Mouse (Mus musculus): ENCODE data around the gene Myocos.
A peak's percentile ranks its signal among the peaks of the same experiment; 100 is the strongest.
"Not testable (repeated sequence)": the region's sequence is repeated elsewhere in the genome, so short reads cannot be mapped to it uniquely, and the experiment has no call there.

The Myocos gene

GRCm38 (mm10) chr1:162658119-162658518 is at the start of gene Myocos:
Myocos (minus strand) TSS chr1:162658219.
- DNase-seq (ENCODE audit: low read depth), result no peak

GRCm38 (mm10) chr1:162700389-162701066 is 42.5 kb upstream of the Myocos start:
- no peak for DNase-seq (ENCODE audit: low read depth)

GRCm38 (mm10) chr1:162697866-162698265 is 39.8 kb upstream of the Myocos start:
- DNase-seq (ENCODE audit: low read depth), result no peak

DNA sequence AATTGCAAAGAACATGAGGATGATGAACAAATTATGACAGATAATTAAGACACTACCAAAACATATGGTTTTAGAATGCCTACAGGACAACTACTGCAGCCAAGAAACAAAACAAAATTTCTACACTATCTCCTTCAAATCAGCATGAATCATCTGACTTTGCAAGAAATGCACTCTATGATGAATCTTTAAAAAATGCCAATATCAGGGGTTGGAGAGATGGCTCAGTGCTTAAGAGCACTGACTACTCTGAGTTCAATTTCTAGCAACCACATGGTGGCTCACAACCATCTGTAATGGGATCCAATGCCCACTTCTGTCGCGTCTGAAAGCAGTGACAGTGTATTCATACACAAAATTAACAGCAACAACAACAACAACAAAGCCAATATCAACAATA is 35.7 kb upstream of the Myocos start:
- no peak for DNase-seq (ENCODE audit: low read depth)

DNA sequence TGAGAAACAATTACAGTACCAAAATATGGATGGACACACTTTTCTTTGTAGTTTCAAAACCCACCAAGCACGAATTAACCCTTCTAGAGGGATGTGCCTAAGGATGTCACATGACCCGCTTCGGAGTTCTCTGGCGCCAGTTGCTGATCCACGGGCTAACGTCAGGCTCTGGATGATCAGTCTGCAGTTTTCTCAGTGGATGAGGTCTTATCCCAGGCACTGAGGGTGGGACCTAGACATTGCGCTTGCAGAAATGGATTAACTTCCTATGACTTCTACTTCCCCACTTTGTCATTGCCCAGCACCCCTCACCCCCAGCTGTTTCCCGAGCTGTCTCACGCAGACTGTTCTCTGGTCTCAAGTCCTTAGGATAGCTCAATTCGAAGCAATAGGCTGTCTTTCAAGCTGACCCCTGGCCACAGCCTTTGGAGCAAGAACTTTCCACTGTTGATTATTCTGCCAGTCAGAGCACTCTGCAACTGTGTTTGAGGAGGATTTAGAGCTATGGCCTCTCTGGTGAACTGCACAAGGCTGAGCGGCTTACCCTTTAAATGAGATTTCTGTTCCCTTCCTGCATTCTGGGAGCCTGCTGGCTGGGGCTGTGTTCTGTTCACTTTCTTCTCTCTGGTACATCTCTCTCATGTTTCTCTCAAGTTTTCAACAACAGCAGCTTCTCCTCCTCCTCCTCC is 7.6 kb upstream of the Myocos start:
- no peak for DNase-seq (ENCODE audit: low read depth)

DNA sequence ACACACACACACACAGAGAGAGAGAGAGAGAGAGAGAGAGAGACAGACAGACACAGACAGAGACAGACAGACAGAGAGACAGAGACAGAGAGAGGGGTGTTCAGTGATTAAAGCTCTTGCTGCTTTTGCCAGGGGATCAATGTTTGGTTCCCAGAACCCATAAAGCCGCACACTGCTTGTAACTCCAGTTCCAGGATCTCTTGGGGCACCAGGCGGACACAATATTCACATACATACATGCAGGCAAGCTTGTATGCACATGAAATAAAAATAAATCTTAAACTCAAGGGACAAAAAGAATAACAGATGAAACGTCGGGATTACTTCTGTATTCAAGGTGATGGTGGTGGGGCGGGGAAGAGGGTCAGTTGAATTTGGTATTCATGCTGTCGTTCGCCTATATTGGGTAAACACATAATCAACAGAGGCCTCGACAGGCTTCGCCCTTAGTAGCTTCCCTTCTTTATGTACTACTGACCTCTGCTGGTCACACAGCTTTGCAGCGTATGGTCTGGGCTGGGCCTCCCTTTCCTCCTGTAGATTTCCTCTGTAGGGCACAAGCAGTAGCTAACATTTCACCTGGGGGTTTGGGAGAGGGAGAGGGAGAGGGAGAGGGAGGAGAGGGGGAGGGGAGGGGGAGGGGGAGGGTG is 6.9 kb upstream of the Myocos start:
- DNase-seq (ENCODE audit: low read depth), result peak; percentile 58

DNA sequence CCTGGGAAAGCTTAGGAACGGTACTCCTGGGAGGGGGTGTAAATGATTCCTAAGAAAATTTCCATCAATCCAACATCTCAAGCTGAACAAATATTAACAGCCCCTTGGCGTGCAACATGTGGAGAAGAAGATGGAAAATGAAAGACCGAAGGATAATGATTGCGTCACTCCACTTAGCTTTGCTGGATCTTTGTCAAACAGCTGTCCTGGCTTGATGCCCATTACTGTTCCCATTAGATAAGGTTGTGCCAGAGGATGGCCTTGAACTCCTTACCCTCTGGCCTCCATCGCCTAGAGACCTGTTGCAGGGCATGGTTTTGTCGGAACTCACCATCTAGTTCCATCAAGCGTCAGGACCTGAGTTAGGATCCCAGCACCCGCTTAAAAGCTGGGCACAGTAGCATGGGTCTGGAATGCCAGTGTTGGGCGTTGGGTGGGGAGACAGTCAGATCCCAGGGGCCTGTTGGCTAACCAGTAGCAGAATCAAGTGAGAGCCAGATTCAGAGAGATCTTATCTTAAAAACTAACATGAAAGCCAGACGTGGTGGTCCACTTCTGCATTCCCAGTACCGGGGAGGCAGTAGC is 2.3 kb upstream of the Myocos start:
- DNase-seq (ENCODE audit: low read depth), result no peak

GRCm38 (mm10) chr1:162648416-162648815 is 9.6 kb downstream of the Myocos start:
- DNase-seq (ENCODE audit: low read depth), result no peak

GRCm38 (mm10) chr1:162646083-162646686 is 11.8 kb downstream of the Myocos start:
- DNase-seq (ENCODE audit: low read depth), result no peak

GRCm38 (mm10) chr1:162643752-162644151 is 14.3 kb downstream of the Myocos start:
- peak; percentile 55 for DNase-seq (ENCODE audit: low read depth)

GRCm38 (mm10) chr1:162642591-162642990 is 15.4 kb downstream of the Myocos start:
- DNase-seq (ENCODE audit: low read depth), result no peak

DNA sequence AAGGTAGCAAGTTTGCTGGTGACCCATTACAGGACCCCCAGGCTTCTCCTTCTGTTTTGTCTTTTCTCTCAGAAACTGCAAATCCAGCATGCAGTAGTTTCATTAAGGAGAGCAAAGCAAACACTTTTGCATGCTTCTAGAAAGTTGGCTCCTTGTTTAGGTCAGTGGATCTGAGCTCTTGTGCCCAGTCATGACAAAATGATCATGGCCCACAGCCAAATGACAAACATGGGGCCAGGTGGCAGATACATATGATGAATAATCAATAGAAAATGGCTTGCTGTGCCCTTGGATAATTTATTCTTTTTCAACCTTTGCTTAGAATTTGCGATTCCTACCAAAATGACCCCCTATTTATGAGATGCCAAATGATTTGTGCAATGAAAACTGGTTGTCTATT is 18.2 kb downstream of the Myocos start:
- no peak for DNase-seq (ENCODE audit: low read depth)

DNA sequence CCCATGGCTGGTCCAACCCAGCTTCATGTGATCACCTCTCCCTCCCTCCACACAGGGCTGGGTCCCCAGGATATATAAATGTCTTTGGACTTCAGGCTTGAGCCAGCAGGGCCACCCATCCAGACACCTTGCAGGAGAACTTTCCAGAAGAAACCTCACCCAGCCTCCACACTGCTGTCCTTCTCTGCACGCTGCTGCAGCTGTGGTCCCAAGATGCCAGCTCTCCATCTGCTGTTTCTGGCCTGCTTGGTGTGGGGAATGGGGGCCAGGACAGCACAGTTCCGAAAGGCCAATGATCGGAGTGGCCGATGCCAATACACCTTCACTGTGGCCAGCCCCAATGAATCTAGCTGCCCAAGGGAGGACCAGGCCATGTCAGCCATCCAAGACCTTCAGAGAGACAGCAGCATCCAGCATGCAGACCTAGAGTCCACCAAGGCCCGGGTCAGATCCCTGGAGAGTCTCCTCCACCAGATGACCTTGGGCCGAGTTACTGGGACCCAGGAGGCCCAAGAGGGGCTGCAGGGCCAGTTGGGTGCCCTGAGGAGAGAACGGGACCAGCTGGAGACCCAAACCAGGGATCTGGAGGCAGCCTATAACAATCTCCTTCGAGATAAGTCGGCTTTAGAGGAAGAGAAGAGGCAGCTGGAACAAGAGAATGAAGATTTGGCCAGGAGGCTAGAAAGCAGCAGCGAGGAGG is 18.8 kb downstream of the Myocos start, which contains the start of gene Myoc:
Gene Myoc, plus strand, starts transcription at position 105 of the 700 bp plus-strand sequence.
- DNase-seq (ENCODE audit: low read depth), result no peak

- no peak for DNase-seq (ENCODE audit: low read depth)
Observed at GRCm38 (mm10) chr1:162638535-162638934, 19.5 kb downstream of the Myocos start.

- DNase-seq (ENCODE audit: low read depth), result no peak
Observed at GRCm38 (mm10) chr1:162636516-162636915, 21.5 kb downstream of the Myocos start.

DNA sequence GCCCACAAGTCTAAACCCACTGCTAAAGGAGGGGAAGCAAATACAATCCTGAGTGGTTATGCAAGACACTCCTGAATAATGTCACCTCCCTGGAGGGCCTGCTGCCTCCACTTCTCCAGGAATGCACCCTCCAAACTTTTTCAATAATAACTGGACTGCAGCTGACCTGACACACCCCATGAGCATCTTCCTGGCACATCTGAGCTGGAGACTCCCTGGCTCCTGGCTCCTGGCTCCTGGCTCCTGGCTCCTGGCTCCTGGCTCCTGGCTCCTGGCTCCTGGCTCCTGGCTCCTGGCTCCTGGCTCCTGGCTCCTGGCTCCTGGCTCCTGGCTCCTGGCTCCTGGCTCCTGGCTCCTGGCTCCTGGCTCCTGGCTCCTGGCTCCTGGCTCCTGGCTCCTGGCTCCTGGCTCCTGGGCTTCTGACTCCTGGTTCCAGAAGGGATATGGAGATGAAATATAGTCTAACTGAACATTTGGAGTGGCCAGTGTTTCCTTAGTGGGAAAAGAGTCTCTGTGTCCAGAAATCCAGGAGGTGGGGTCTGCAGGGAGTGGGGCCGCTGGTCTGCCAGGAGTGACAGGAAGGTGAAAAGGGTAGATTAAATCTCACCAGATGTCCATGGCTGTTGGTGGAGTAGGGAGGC is 22.6 kb downstream of the Myocos start:
- not testable (repeated sequence) for DNase-seq (ENCODE audit: low read depth)

- DNase-seq (ENCODE audit: low read depth), result not testable (repeated sequence)
Observed at GRCm38 (mm10) chr1:162628326-162628725, 29.7 kb downstream of the Myocos start.

- DNase-seq (ENCODE audit: low read depth), result not testable (repeated sequence)
Observed at GRCm38 (mm10) chr1:162627821-162628220, 30.2 kb downstream of the Myocos start.

- no peak for DNase-seq (ENCODE audit: low read depth)
Observed at GRCm38 (mm10) chr1:162625229-162625628, 32.8 kb downstream of the Myocos start.

DNA sequence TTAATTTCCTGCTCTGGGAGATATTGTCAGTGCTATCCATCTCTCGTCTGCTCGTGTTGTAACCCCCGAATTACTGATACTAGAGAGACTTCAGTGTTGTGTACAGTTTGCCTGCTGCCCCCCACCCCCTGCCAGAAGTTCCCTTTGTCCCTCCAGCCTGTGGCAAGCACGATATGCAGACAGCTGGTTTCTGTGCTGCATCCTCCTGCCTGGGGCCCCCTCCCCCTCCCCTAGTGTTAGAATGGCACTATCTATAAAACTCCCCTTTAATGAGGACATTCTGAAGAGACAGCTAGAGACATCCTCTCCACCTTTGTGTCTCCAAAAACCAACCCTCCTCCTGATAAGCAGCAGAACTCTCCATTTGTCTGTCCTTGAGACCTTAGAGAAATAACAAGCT is 34.1 kb downstream of the Myocos start:
- DNase-seq (ENCODE audit: low read depth), result no peak

GRCm38 (mm10) chr1:162620487-162620886 is 37.5 kb downstream of the Myocos start:
- no peak for DNase-seq (ENCODE audit: low read depth)

Measured in fibroblast of lung, adult 2 months (primary cell).